Mouse (Mus musculus): ENCODE measurements around the gene Lag3.

DNA sequence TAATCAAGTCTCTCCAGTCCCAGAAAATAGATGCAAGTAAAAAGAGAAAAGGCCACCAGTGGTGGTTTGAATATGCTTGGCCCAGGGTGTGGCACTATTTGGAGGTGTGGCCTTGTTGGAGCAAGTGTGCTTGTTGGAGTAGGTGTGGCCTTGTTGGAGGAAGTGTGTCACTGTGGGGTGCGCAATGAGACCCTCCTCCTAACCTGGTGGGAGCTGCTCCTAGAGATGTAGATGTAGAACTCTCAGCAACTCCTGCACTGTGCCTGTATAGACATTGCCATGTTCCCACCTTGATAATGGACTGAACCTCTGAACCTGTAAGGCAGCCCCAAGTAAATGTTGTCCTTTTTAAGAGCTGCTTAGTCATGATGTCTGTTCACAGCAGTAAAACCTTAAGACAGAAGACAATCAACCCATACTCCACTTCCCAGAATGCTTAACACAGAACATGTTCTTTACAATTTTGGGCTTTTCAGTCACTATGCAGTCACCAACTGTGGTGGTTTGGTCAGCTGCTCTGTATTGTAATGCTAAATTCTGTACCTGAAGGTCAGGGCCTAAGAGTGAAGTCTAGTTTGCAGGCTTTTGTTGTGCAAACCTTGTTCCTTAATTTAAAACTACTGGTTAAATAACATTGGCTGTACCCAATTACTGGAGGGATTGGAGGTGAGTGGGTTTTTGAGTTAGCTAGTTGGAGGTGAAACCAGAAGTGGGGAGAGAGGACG, 42.6 kb upstream of the Lag3 start:
- TF ChIP-seq CTCF (IDR thresholded peaks at IDR 0.05; ENCODE audit: low read depth) (no peak), EP300 (optimal IDR thresholded peaks at IDR 0.05) (no peak)
